Mouse (Mus musculus): ENCODE results near the gene Rab43. TPM values are rescaled to one million over a fixed set of nuclear protein-coding genes. Genes with fewer than 3 reads are reported as not detected.
A peak's percentile ranks its signal among the peaks of the same experiment; 100 is the strongest.
"Not testable (repeated sequence)": the region's sequence is repeated elsewhere in the genome, so short reads cannot be mapped to it uniquely, and the experiment has no call there.

The Rab43 gene
- total RNA-seq, 2 experiments from 2014 or later: 15.6 to 19.8 TPM

- no peak for DNase-seq (ENCODE audit: low spot score in 2 of 2)
These were observed 24.7 kb downstream of the Rab43 start for GRCm38 (mm10) chr6:87787108-87787890.

GRCm38 (mm10) chr6:87786621-87787020, 25.3 kb downstream of the Rab43 start:
- no peak for DNase-seq (ENCODE audit: low spot score in 2 of 2)

GRCm38 (mm10) chr6:87784033-87784432, 27.9 kb downstream of the Rab43 start:
- no peak for DNase-seq (ENCODE audit: low spot score in 2 of 2)

GRCm38 (mm10) chr6:87780546-87781301, 31.2 kb downstream of the Rab43 start:
- no peak for DNase-seq (ENCODE audit: low spot score in 2 of 2)

- DNase-seq (ENCODE audit: low spot score in 2 of 2): no peak
These were observed 32.5 kb downstream of the Rab43 start for GRCm38 (mm10) chr6:87779174-87780165.

GRCm38 (mm10) chr6:87778294-87779173, 33.4 kb downstream of the Rab43 start:
- DNase-seq (ENCODE audit: low spot score in 2 of 2): no peak

GRCm38 (mm10) chr6:87777842-87778241, 34.1 kb downstream of the Rab43 start, which contains the start of gene Gp9:
Gene Gp9, plus strand, starts transcription at chr6:87778072.
- no peak for DNase-seq (ENCODE audit: low spot score in 2 of 2)

- no peak for DNase-seq (ENCODE audit: low spot score in 2 of 2)
These were observed 35.3 kb downstream of the Rab43 start for GRCm38 (mm10) chr6:87776663-87777062.

GRCm38 (mm10) chr6:87775588-87776245, 36.2 kb downstream of the Rab43 start:
- DNase-seq (ENCODE audit: low spot score in 2 of 2): no peak

GRCm38 (mm10) chr6:87774909-87775308, 37.1 kb downstream of the Rab43 start:
- no peak for DNase-seq (ENCODE audit: low spot score in 2 of 2)

GRCm38 (mm10) chr6:87774466-87774865, 37.5 kb downstream of the Rab43 start:
- no peak for DNase-seq (ENCODE audit: low spot score in 2 of 2)

- peak in 1 of 2 experiments; percentile 12 for DNase-seq (ENCODE audit: low spot score in 2 of 2)
These were observed 41.3 kb downstream of the Rab43 start for GRCm38 (mm10) chr6:87770626-87771025.

- DNase-seq (ENCODE audit: low spot score in 2 of 2): not testable (repeated sequence)
These were observed 47.7 kb downstream of the Rab43 start for GRCm38 (mm10) chr6:87764296-87764695.

GRCm38 (mm10) chr6:87763376-87764280, 48.3 kb downstream of the Rab43 start:
- DNase-seq (ENCODE audit: low spot score in 2 of 2): peak in 1 of 2 experiments; percentile 24

- DNase-seq (ENCODE audit: low spot score in 2 of 2): no peak
These were observed 49.8 kb downstream of the Rab43 start for GRCm38 (mm10) chr6:87762161-87762560.

GRCm38 (mm10) chr6:87759850-87760249, 52.1 kb downstream of the Rab43 start:
- DNase-seq (ENCODE audit: low spot score in 2 of 2): no peak

- no peak for DNase-seq (ENCODE audit: low spot score in 2 of 2)
These were observed 52.6 kb downstream of the Rab43 start for GRCm38 (mm10) chr6:87759404-87759803.

- DNase-seq (ENCODE audit: low spot score in 2 of 2): no peak
These were observed 55.1 kb downstream of the Rab43 start for GRCm38 (mm10) chr6:87756896-87757295.

Measured in layer of hippocampus, adult 18-20 months (tissue).